Mouse (Mus musculus) frontal cortex, postnatal 36 days (tissue): ENCODE measurements around the gene Myom1.
"Not testable (repeated sequence)": the region's sequence is repeated elsewhere in the genome, so short reads cannot be mapped to it uniquely, and the experiment has no call there.

Experiments used
- DNase-seq, 2 experiments: peaks; one replicate each; pipeline ENCODE4 v3.0.0; 2022; ENCODE audit warnings: low spot score in 2 of 2

Gene Myom1

GRCm38 (mm10) chr17:71002081-71002743, at the start of gene Myom1:
Gene Myom1 (plus strand): TSS chr17:71002633.
- DNase-seq, result peak; percentile 96 to 97

DNA sequence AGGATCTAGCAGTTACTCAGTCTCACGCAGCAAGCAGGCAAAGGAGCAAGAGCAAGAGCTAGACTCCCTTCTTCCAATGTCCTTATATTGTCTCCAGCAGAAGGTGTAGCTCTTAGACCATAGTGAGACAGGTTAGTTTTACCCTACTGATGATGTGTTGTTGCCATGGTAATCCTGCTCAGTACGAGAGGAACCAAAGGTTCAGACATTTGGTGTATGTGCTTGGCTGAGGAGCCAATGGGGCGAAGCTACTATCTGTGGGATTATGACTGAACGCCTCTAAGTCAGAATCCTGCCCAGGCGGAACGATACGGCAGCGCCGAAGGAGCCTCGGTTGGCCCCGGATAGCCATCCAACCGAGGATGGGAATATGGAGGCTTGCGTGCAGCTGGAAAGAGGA, 38.9 kb upstream of the Myom1 start:
- DNase-seq, result peak; percentile 99 to 100

GRCm38 (mm10) chr17:70965281-70965680, 37.2 kb upstream of the Myom1 start:
- DNase-seq, result no peak

- DNase-seq, result no peak
These were observed 36.3 kb upstream of the Myom1 start for GRCm38 (mm10) chr17:70966126-70966525.

GRCm38 (mm10) chr17:70967191-70967590, 35.2 kb upstream of the Myom1 start:
- DNase-seq, result no peak

DNA sequence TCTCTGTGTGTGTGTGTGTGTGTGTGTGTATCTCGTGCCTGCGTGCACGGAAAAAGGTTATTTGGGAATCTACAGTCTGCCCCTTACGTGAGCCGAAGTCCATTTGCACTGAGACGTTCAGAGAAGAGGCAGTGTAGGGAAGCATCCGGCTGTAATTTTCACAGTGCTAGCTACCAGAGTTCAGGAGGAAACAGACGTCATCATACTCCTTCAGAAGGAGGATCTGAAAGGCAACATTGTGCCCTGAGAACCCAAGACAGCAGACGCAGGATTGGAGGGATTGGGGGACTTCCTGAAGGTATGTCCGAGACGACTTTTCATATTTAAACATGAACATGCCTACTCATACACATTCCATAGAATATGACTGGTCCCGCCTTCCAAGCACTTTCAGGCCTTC, 34.8 kb upstream of the Myom1 start:
- no peak for DNase-seq

- no peak for DNase-seq
These were observed 33.7 kb upstream of the Myom1 start for GRCm38 (mm10) chr17:70968606-70969191.

- no peak for DNase-seq
These were observed 31.2 kb upstream of the Myom1 start for GRCm38 (mm10) chr17:70971206-70971605.

- DNase-seq, result no peak
These were observed 29.0 kb upstream of the Myom1 start for GRCm38 (mm10) chr17:70973398-70973797.

DNA sequence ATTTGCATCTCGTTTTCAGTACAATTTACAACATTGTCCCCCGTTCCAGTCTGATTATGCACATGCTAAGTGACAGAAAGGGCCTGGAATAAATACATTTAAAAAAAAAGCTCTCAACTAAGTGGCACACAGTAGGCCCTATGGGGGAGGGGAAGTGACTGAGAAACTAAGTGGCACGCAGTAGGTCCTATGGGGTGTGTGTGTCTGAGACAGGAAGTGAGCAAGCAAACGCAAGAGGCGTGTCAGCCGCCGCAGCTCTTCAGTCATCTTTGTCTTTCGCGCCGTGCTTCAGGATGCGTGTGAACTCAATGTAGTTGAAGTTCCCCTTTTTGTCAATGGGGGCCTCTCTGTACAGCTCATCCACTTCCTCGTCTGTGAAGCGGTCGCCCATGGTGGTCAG, 28.4 kb upstream of the Myom1 start:
- DNase-seq, result not testable (repeated sequence)

DNA sequence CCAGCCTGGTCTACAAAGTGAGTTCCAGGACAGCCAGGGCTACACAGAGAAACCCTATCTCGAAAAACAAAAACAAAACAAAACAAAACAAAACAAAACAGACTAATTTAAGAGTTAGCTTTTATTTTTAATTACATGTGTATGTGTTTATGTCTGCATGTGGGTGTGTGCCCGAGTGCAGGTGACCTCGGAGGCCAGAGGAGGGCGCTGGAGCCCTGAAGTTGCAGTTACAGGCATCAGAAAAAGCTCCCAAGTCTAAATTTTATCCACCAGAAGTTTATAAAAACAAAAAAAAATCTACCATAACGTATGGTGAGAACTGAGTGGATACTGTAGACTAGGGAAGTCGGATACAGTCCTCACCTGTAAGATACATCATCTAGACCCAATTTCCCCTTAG, 24.6 kb upstream of the Myom1 start:
- DNase-seq, result no peak

GRCm38 (mm10) chr17:70979345-70980223, 22.8 kb upstream of the Myom1 start:
- no peak for DNase-seq

GRCm38 (mm10) chr17:70985501-70986354, 16.7 kb upstream of the Myom1 start:
- no peak for DNase-seq

GRCm38 (mm10) chr17:70986355-70986740, 16.1 kb upstream of the Myom1 start:
- no peak for DNase-seq

- no peak for DNase-seq
These were observed 15.4 kb upstream of the Myom1 start for GRCm38 (mm10) chr17:70986831-70987660.

- no peak for DNase-seq
These were observed 14.1 kb upstream of the Myom1 start for GRCm38 (mm10) chr17:70988337-70988767.

- DNase-seq, result no peak
These were observed 13.0 kb upstream of the Myom1 start for GRCm38 (mm10) chr17:70989430-70989829.

DNA sequence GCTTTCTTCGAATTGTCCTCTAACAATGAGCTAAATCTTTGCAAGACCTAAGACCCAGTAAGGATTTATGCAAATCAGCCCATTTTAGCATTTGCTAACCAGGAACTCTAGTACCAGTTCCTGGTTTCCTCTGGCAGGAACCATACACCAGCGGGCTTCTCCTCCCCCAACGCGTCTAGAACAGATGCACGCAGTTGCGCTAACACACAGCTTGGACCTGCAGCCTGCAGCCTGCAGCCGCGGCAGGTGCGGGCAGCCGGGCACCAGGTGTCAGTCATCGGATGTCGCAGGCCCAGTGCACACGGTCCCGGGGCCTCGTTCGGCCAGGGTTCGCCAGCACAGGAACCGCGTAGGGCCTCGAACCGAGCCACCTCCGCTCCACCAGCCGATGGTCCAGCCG, 12.4 kb upstream of the Myom1 start:
- peak in 1 of 2 experiments; percentile 51 for DNase-seq

GRCm38 (mm10) chr17:70990403-70991303, 11.8 kb upstream of the Myom1 start:
- peak; percentile 81 to 83 for DNase-seq
